31 mouse cellular contexts compared by ENCODE assay signal in the genomic region with DNA sequence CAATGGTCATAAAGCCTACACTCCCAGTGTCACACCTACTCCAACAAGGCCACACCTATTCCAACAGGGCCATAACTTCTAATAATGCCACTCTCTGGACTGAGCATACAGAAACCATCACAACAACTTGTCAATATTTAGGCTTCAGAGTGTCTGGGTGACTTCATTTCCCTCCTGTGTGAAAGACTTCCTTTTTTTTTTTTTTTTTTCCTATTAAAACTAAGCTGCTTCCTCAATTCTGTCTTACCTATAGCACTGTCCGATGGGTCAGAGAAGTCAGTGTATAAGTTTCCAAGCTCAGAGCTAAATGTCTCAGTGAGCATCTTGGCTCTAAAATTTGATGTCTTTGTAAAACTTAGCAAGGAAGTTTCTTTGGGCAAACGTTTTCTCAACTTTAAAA.
"Had no signal": no experiment of that assay in that cellular context is flagged by ENCODE, and none has a peak within 500 bp of the region (broad histone marks: within the 10 kb centered on the region; RNA-seq: fewer than 3 reads in every experiment).

No protein-coding gene starts in this region.

- H3K9me3 ChIP-seq: heart, embryonic 12.5 days; heart, embryonic 13.5 days; heart, embryonic 15.5 days; hindbrain, embryonic 10.5 days; hindbrain, embryonic 12.5 days; hindbrain, embryonic 13.5 days; hindbrain, embryonic 15.5 days; intestine, embryonic 15.5 days; kidney, embryonic 15.5 days had no signal

- H3K4me2 ChIP-seq: heart, embryonic 11.5 days; heart, embryonic 12.5 days; heart, embryonic 13.5 days; heart, embryonic 15.5 days; hindbrain, embryonic 12.5 days; hindbrain, embryonic 13.5 days; hindbrain, embryonic 14.5 days; hindbrain, embryonic 15.5 days; intestine, embryonic 15.5 days; kidney, embryonic 15.5 days had no signal

- H3K4me3 ChIP-seq: heart, embryonic 12.5 days; heart, embryonic 13.5 days; heart, embryonic 15.5 days; hindbrain, embryonic 10.5 days; hindbrain, embryonic 12.5 days; hindbrain, embryonic 13.5 days; hindbrain, embryonic 15.5 days; intestine, embryonic 15.5 days; kidney, embryonic 15.5 days; layer of hippocampus, adult 2 months; left cerebral cortex, adult 2 months had no signal

- DNase-seq: heart, postnatal 10 days; heart, postnatal 14 days; heart, postnatal 36 days; heart, postnatal 4 days; kidney, adult 11 months; kidney, adult 18-20 months; kidney, adult 2 months; kidney, adult 8-10 months; kidney, adult 9 months; kidney, postnatal 10 days; kidney, postnatal 14 days; kidney, postnatal 25 days; kidney, postnatal 36 days; kidney, postnatal 4 days; layer of hippocampus, adult 9-11 months; layer of hippocampus, postnatal 36 days had no signal

- H3K27me3 ChIP-seq: heart, embryonic 12.5 days; heart, embryonic 13.5 days; heart, embryonic 15.5 days; hindbrain, embryonic 12.5 days; hindbrain, embryonic 13.5 days; hindbrain, embryonic 15.5 days; intestine, embryonic 15.5 days; kidney, embryonic 15.5 days had no signal

- H3K27ac ChIP-seq: heart, embryonic 13.5 days; heart, embryonic 15.5 days; hindbrain, embryonic 10.5 days; hindbrain, embryonic 12.5 days; hindbrain, embryonic 13.5 days; hindbrain, embryonic 14.5 days; hindbrain, embryonic 15.5 days; hindbrain, postnatal 0 days; intestine, embryonic 15.5 days; kidney, embryonic 15.5 days; kidney, postnatal 0 days; layer of hippocampus, adult 2 months; left cerebral cortex, adult 2 months had no signal

- H3K9ac ChIP-seq: heart, embryonic 12.5 days; heart, embryonic 13.5 days; heart, embryonic 15.5 days; hindbrain, embryonic 12.5 days; hindbrain, embryonic 13.5 days; hindbrain, embryonic 14.5 days; hindbrain, embryonic 15.5 days; intestine, embryonic 15.5 days; kidney, embryonic 15.5 days had no signal

- H3K36me3 ChIP-seq: heart, embryonic 12.5 days; heart, embryonic 13.5 days; heart, embryonic 15.5 days; hindbrain, embryonic 10.5 days; hindbrain, embryonic 12.5 days; hindbrain, embryonic 13.5 days; hindbrain, embryonic 15.5 days; intestine, embryonic 15.5 days; kidney, embryonic 15.5 days had no signal

- H3K4me1 ChIP-seq: heart, embryonic 12.5 days; heart, embryonic 15.5 days; hindbrain, embryonic 10.5 days; hindbrain, embryonic 12.5 days; hindbrain, embryonic 13.5 days; hindbrain, embryonic 15.5 days; intestine, embryonic 15.5 days; kidney, embryonic 15.5 days had no signal
